Mouse (Mus musculus): ENCODE data around the gene Ccdc71.

Gene Ccdc71

GRCm38 (mm10) chr9:108460319-108461178 is at the start of gene Ccdc71:
Ccdc71 (plus strand) TSS chr9:108460527.
- DNase-seq = peak; percentile 87 to 89

- no peak for DNase-seq
Measured at GRCm38 (mm10) chr9:108411381-108411942, 48.9 kb upstream of the Ccdc71 start.

DNA sequence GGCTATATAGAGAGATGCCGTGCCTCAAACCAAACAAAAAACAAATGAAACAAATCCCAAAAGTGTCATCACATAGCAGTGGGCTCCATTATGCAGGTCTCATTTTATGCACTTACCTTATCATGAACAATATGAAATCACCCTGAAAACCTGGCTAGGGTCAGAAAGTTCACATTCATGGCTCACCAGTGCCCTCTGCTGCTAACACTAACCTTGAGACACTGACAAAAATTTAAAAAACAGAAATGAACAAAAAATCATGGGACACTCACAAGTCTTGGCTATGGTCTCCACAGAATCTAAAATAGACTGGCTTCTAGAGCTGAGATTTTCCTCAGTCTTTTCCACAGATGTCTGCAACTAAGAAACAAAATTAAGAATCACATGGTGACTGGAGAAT is 48.1 kb upstream of the Ccdc71 start:
- peak in 1 of 2 experiments; percentile 18 for DNase-seq

- no peak for DNase-seq
Measured at GRCm38 (mm10) chr9:108428384-108428783, 31.9 kb upstream of the Ccdc71 start, which contains the start of gene Ccdc36. Ccdc36 (minus strand) TSS chr9:108428484.

DNA sequence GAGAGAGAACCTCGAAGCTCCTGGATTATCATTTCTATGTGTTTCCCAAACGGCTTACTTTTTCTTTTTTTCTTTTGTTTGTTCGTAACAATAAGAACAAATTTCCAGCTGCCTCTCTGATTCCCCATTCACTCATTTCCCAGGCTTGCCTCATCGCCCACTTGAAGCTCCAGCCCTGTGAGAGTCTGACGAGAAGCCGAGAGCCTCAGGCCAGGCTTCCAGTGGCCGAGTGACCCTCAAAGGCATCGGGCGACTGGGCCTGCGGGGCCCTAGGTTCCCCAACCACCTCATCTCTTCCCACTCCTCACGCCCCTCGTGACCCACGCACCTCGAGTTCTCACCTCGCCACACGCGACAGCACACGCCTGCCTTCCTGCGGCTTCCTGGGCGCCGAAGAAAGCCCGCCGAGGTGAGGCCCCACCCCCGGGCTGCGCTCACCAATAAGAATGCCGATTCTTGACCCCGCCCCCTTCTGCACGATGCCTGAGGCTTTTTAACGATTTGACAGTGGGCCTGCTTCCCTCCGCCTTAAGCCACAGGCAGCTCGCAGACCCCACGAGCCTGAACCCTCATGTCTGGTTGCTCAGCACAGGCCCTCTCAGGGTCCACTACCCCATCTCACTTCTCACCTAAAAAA is 28.8 kb upstream of the Ccdc71 start:
- DNase-seq = no peak

DNA sequence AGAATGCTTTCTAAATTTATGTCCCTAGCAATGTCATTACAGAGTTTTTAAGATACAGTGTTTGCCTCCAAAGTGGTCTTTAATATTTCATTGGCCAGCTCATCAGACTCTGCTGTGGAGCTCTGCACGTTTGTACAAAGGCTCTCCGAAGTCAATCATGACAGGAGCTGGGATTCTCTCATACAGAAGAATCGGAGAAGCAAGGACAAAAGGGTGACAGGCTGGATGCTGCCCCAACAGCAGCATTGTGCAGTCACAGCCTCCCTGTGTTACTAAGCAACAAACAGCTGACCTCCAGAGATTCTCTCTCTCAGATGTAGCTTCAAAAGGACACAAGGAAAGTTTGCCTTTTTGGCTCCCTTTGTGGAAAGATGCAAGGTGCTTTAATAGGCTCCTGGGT is 24.1 kb upstream of the Ccdc71 start, which contains the start of gene BC048562:
Gene BC048562 (plus strand): TSS at position 301 of the 400 bp plus-strand sequence.
- no peak for DNase-seq

- DNase-seq = no peak
Measured at GRCm38 (mm10) chr9:108439176-108439575, 21.2 kb upstream of the Ccdc71 start.

DNA sequence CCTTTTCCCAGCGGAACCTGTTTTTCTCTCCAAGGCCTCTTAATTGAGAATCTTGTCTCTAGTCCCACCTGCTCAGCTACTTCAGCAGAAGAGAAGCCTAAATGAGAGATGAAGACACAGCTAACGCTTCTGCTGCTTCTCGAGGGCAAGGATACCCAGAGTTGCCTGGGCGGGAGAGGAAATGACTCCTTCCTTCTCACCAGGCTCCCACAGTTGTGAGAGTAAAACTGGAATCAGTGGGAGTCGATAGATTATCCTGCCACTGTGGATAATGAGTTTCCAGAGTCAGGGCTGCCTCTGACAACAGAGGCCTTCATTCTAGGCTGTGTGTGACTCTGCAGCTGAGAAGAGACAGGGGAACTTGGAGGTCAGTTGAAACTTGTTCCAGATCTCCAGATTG is 19.8 kb upstream of the Ccdc71 start:
- no peak for DNase-seq

DNA sequence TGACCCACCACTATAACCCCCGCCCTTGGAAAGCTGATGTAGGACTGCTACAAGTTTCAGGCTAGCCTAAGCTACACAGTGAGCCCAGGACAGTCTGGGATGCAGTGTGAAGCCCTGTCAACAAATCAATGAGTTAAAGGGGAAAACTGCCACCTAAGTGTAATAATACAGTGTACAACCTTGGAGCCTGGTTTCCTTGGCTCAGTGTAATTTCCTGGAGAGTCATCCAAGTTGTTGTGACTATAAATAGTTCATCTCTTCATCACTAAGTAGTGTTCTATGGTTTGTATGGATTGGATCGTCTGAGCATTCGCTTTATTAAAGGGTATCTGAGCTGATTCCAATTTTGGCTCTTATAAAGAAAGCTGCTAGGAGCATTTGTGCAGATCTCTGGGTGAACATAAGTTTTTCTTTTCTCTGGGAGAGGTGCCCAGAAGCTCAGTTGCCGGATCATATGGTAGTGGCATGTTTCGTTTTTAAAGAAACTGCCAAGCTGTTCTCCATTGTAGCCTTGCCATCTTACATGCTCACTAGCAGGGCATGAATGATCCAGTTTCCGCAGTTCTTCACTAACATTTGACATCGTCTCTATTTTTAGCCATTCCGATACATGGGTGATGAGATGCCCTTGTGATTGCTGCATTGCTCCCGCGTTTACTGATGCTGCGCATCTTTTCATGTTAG is 18.9 kb upstream of the Ccdc71 start:
- DNase-seq = no peak

DNA sequence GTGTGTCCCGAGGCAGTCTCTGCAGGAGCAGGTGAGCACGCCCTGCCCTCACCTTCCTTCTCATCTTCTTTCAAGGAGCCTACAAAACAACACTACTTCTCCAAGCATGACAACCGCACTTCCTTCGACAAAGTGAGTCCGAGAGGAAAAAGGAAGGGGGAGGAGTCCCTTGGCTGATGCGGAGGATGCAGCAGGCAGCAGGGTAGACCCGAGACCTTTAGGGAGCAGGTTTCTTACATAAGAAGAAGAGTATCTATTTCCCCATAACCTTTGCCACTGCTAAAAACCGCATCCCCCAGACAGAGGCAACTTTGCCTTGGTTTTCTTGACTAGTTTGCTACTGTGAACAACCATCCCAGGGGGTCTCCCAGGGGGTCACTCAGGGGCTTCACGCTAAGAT is 15.2 kb upstream of the Ccdc71 start:
- no peak for DNase-seq

DNA sequence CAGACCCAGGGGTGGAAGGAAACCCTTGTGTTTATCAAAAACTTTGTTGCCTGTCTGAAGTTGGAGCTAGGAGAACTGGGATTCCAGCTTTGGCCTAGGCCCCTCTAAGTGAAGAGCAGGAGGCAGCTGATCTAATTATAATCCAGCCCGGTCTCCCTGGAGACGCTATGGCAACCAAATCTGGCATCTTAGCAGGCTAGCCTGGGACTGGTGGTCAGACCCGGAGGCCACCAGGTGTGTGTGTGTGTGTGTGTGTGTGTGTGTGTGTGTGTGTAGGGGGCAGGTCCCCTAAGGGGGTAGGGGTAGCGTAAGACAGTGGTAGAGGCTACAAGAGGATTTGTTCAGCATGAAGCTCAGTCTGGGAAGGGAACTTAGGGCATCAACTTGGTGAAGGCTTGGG is 10.5 kb upstream of the Ccdc71 start:
- no peak for DNase-seq

DNA sequence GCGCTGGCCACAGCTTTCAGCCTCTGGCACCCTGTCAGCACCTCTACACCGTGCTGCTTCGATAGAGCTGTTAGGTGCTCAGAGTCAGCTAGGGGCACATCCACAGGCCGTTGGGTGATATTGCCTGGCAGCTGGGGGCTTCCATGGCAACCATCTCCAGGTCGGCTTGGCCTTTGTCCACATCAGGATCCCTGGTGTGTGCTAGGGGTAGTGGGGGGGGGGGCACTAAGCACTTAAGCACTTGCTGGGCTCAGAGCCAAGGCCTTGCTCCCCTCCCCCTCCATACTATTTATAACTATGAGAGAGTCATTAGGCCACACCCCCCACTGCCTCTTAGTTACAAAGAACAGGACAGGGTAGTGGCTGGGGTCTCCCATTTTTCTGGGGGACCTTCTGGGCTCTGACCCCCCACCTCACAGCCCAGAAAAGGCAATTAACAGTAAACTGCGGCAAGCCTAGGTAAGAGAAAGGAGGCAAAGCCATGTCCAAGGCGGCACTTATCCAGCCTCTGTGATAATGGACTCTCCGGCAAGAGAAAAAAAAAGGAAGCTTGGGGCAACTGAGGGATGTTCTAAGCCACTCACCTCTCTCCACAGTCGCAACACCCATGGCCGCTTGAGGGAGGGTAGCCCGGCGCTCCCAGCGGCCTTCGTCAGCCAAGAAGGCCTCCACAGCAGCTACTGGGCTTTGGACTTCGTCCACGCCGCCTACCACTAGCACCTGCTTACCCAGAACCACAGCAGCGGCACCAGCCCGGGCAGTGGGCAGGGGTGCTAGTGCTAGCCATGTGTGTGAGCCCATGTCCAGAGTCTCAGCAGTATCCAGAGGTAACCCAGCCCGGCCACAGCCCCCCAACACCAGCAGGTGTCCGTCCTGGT is 9.8 kb upstream of the Ccdc71 start:
- peak in 1 of 2 experiments; percentile 33 for DNase-seq

DNA sequence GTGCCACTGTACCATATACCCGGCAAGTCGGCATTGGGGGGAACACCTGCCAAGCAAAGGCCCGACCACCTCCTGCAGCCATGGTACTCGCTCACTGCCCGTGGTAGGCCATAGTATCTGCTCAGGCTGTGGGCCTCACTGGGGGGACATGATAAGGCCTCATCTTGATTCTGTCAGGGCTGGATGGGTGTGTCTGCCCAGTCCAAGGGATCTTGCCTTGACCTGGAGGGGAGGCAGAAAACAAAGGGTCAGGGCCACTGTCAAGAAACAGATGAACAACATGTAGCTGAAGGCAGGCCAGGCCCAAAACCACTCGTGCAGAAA is 9.2 kb upstream of the Ccdc71 start:
- DNase-seq = no peak

GRCm38 (mm10) chr9:108451519-108452160 is 8.7 kb upstream of the Ccdc71 start:
- DNase-seq = no peak

- DNase-seq = peak; percentile 93 to 95
Measured at GRCm38 (mm10) chr9:108452291-108452906, 7.9 kb upstream of the Ccdc71 start.

- no peak for DNase-seq
Measured at GRCm38 (mm10) chr9:108452911-108453310, 7.4 kb upstream of the Ccdc71 start.

- no peak for DNase-seq
Measured at GRCm38 (mm10) chr9:108453458-108453857, 6.9 kb upstream of the Ccdc71 start.

DNA sequence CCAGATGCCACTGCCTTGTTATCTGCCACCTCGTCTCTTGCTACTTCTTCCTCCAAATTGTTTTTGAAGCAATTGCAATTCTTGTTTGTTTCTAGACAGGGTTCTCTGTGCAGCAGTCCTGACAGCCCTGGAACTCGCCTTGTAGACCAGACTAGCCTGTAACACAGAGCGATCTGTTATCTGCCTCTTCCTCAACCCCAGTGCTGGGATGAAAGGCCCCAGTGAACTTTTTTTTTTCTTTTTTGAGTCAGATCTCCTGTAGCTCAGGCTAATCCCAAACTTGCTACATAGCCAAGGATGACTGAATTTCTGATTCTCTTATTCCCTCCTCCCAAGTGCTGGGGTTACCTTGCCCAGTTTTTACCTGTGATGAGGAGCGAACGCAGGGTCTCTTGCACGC is 5.9 kb upstream of the Ccdc71 start:
- DNase-seq = no peak

DNA sequence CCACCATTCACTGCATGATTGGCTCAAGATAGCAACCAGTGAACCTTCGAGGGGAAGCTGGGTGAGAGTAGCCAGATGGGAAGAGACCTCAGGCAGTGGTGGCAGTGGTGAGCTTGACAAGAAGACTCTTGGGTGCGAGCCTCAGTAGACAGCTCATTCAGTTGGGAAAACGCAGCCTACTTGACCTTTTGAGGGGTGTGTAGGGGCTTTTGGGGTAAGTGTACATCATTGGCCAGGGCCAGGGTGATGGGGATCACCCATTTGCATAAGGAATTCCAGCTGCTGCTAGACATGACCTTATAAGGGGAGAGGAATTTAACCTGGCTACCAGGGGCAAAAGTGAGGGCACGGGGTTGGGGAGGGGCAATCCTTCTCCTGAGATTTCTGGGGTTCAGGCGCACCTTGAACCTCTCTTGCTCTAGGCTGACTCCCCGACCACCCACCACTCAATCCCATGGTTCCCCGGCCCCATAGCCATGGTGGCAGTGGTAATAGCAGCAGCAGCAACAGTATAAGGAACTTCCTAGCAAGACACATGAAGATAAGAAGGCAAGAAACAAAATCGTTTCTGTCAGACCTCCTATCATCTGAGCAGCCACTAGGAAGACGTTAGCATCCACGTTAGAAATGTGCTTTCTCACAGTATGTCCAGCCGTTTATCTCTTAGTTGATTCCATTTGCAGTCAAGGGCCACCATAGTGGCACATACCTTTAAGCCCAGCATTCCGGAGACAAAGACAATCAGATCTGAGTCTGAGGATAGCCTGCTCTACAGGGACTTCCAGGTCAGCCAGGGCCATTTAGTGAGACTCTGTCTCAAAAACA is 4.4 kb upstream of the Ccdc71 start:
- DNase-seq = no peak

- DNase-seq = no peak
Measured at GRCm38 (mm10) chr9:108456953-108457352, 3.4 kb upstream of the Ccdc71 start.
